Mouse (Mus musculus): ENCODE results near the gene Aqp11. TPM values are rescaled to one million over a fixed set of nuclear protein-coding genes. Genes with fewer than 3 reads are reported as not detected.
A peak's percentile ranks its signal among the peaks of the same experiment; 100 is the strongest.

Aqp11 gene
- polyA plus RNA-seq, 1 experiment from 2014 or later: 2.7 TPM

DNA sequence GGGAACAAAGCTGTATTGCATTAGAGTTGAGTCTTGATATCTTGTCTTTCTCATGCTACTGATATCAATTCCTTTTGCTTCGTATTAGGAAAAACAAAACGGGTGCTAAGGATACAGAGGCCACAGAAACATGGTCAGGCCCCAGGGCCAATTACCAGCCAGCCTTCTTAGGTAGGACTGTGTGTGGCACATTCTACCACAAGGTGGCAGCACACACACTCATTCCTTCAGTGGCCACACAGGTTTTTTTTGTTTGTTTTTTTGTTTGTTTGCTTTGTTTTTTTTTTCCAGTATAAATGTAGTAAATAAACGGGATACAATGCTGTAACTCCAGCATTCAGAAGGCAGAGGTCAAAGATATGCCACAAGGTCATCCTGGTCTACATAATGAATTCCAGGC is 7.2 kb upstream of the Aqp11 start:
- no peak for ATAC-seq (ENCODE audit: extremely low read depth, insufficient number of reproducible peaks, low FRiP score, low TSS enrichment)
- Histone ChIP-seq H3K27ac (replicated peaks) (no peak overlapping the region), H3K9me3 (no peaks in the 10 kb centered on the region), H3K36me3 (no peaks in the 10 kb centered on the region), H3K4me3 (no peak overlapping the region), H3K9ac (no peak overlapping the region), H3K4me1 (peaks cover 8% of the 10 kb centered on the region; the same call in 1 of the 2 replicates), H3K4me2 (no peak overlapping the region), H3K27me3 (replicated peaks) (no peaks in the 10 kb centered on the region)
- WGBS: 20% methylated on average over 3 of the region's 3 CpGs

DNA sequence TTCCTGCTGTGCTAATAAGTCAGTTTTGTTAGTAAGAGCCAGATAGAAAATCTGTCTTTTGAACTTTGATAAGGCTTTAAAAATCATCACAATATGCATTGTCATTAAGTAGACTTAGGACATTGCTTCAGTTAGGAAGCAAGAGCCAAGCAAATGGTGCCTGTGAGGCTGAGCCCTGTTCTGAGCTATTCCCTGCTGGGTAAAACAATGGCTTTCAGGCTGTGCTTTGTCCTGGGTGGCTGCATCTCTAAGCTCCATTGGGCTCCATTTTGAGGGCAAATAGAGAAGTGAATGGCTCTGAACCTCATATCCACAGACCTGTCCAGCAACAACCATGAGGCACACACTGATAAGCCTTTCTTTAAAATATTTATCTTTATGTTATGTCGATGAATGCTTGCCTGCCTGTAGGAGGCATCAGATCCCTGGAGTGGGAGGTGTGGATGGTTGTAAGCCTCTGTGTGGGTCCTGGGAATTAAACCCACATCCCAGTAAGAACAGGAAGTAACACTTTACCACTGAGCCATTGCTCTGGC is 3.7 kb upstream of the Aqp11 start:
- no peak overlapping the region for H3K4me2 ChIP-seq
- no peaks in the 10 kb centered on the region for H3K9me3 ChIP-seq
- H3K9ac ChIP-seq: no peak overlapping the region
- no peaks in the 10 kb centered on the region for H3K27me3 ChIP-seq (replicated peaks)
- no peak overlapping the region for H3K27ac ChIP-seq (replicated peaks)
- 19% methylated on average over 1 of the region's 1 CpGs for WGBS
- no peaks in the 10 kb centered on the region for H3K36me3 ChIP-seq
- no peak overlapping the region for H3K4me3 ChIP-seq
- peaks cover 8% of the 10 kb centered on the region for H3K4me1 ChIP-seq
- no peak for ATAC-seq (ENCODE audit: extremely low read depth, insufficient number of reproducible peaks, low FRiP score, low TSS enrichment)

DNA sequence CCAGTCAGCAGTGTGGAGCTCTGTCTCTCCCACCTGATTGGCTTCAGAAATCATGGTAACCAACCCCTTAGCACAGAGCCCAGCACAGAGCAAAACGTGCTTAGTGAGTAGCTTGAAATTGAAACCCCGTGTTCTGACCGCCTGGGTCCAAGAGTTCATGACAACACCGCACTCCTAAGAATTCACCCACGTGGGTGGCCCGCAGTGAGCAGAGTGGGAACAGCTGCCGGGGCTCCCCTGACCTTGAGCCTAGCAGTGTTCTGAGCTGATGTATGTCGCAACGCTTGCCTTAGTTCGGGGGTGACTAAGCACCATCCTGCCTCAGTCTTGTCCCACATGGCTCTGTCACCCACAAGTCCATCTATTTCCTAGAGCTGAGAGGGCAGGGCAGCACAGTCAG is 2.9 kb upstream of the Aqp11 start:
- H3K4me1 ChIP-seq: peaks cover 9% of the 10 kb centered on the region

DNA sequence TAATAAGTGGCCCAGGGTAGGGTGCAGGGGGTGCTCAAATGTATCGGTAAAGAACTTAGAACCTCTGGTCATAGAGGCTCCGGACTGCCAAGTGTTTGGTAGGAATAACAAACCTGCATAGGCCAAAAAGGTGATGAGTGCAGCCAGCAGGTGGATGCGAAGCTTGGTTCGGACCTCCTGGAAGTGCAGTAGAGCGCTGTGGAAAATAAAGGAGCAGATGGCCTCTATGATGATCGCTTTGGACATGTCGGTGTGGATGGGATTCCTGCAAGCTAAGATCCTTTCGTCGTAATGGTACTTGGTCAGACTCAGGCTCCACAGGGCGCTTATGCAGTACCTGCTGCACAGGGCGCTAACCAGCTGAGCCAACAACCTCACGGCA is 842 bp downstream of the Aqp11 start:
- Histone ChIP-seq H3K4me3 (peak overlapping the region; percentile 71), H3K27ac (replicated peaks) (no peak overlapping the region), H3K4me2 (peak overlapping the region; percentile 99), H3K9ac (peak overlapping the region; percentile 83), H3K36me3 (no peaks in the 10 kb centered on the region), H3K4me1 (peaks cover 14% of the 10 kb centered on the region), H3K9me3 (no peaks in the 10 kb centered on the region), H3K27me3 (replicated peaks) (peaks cover 9% of the 10 kb centered on the region)
- ATAC-seq (ENCODE audit: extremely low read depth, insufficient number of reproducible peaks, low FRiP score, low TSS enrichment): no peak
- 10% methylated on average over 12 of the region's 12 CpGs for WGBS

More for the DNA sequence above, 2.9 kb upstream of the Aqp11 start:
- H3K36me3 ChIP-seq: no peaks in the 10 kb centered on the region
- H3K27me3 ChIP-seq (replicated peaks): peaks cover 5% of the 10 kb centered on the region; the same call in 1 of the 2 replicates
- H3K27ac ChIP-seq (replicated peaks): no peak overlapping the region
- ATAC-seq (ENCODE audit: extremely low read depth, insufficient number of reproducible peaks, low FRiP score, low TSS enrichment): no peak
- no peaks in the 10 kb centered on the region for H3K9me3 ChIP-seq
- WGBS: 72% methylated on average over 10 of the region's 10 CpGs
- no peak overlapping the region for H3K4me3 ChIP-seq
- no peak overlapping the region for H3K4me2 ChIP-seq
- no peak overlapping the region for H3K9ac ChIP-seq

DNA sequence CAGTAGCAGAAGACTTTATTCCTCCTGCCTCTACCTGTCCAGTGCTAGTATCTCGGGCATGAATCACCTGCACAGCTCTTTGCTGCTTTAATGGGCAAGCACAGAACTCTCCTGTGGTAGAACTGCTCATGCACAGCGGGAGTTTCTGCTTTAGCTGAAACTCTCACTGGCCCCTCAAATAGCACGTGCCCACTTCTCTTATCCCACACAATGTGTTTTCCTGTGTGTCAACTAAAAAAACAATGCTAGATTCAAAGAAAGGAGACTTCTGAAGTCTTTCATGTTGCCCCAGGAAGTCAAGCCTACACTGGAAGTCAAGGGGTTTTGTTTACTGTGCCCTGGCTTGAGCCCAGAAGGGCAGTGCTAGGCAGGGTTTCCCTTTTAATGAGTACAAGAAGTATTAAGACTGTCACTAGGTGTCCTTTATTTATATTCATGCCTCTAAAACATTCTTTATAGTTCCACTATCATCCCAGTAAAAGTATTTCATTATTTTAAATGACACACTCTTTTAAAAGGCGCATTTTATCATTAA is 2.1 kb downstream of the Aqp11 start:
- Histone ChIP-seq H3K4me2 (no peak overlapping the region), H3K4me3 (no peak overlapping the region), H3K27me3 (replicated peaks) (peaks cover 9% of the 10 kb centered on the region), H3K27ac (replicated peaks) (no peak overlapping the region), H3K36me3 (no peaks in the 10 kb centered on the region), H3K9ac (no peak overlapping the region), H3K4me1 (peaks cover 14% of the 10 kb centered on the region), H3K9me3 (no peaks in the 10 kb centered on the region)
- ATAC-seq (ENCODE audit: extremely low read depth, insufficient number of reproducible peaks, low FRiP score, low TSS enrichment): no peak
- WGBS: 54% methylated on average over 4 of the region's 4 CpGs

DNA sequence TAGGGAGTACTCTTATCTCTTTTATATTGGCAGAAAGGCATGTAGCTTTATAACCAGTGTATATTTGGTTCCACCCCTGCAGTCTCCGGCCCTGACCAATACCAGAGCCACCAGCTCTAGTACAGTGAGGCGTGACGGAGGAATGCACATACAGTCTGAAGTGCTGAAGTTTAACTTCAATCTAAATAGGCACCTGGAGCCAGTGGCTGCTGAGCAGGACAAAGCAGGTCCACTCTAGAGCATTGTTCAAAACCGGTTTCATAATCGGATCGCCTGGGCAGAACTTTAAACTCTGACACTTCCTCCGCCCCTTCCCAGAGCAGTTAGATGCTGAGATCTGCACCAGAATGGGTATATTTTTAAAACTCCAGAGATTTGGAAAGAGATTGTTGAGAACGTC is 3.1 kb downstream of the Aqp11 start:
- no peak overlapping the region for H3K4me3 ChIP-seq
- WGBS: 78% methylated on average over 8 of the region's 8 CpGs
- H3K27ac ChIP-seq (replicated peaks): no peak overlapping the region

DNA sequence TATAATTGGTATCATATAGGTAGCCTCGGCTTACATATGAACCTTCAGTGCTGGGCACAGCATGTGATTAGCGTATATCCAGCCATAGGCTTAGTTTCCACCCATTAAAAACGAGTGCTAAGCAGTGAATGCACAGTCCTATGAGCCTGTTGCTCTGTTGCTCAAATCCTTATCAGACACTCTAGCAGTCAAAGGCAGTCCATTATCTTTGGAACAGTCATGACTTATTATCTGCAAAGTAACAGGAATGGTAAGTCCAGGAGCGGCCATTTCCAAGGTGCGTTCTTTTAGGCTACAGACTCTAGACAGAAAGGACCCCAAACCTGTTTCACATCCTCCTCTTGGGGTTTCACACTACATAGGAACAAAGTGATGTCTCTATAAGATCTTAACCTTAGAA is 4.5 kb downstream of the Aqp11 start:
- Histone ChIP-seq H3K27ac (replicated peaks) (no peak overlapping the region), H3K36me3 (no peaks in the 10 kb centered on the region), H3K4me3 (no peak overlapping the region), H3K9me3 (no peaks in the 10 kb centered on the region), H3K27me3 (replicated peaks) (peaks cover 9% of the 10 kb centered on the region), H3K4me2 (no peak overlapping the region), H3K4me1 (peaks cover 18% of the 10 kb centered on the region), H3K9ac (no peak overlapping the region)
- ATAC-seq (ENCODE audit: extremely low read depth, insufficient number of reproducible peaks, low FRiP score, low TSS enrichment): no peak
- WGBS: 62% methylated on average over 5 of the region's 5 CpGs

More for the DNA sequence above, 3.1 kb downstream of the Aqp11 start:
- ATAC-seq (ENCODE audit: extremely low read depth, insufficient number of reproducible peaks, low FRiP score, low TSS enrichment): no peak
- no peak overlapping the region for H3K4me2 ChIP-seq
- H3K9me3 ChIP-seq: no peaks in the 10 kb centered on the region
- no peak overlapping the region for H3K9ac ChIP-seq
- H3K36me3 ChIP-seq: no peaks in the 10 kb centered on the region
- peaks cover 18% of the 10 kb centered on the region for H3K4me1 ChIP-seq
- H3K27me3 ChIP-seq (replicated peaks): peaks cover 9% of the 10 kb centered on the region

DNA sequence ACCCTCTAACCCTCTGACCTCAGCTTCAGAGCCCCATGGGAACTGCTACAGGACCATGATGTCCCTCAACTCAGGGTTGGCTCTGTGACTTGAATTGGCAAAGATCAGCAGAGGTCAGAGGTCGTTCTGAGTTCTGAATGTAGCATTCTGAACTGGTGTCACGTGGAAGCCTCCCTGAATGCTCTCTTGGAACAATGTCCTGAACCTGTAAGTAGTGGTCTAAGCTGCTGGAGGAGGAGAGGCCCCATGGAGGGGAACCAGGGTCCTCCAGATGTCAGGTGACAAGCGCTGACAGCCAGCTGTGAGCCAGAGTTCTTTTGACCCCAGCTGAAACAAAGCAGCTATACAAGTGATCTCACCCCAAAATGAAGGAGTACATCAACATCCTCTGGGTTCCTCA is 7.7 kb downstream of the Aqp11 start:
- no peak overlapping the region for H3K4me3 ChIP-seq
- WGBS: 69% methylated on average over 3 of the region's 3 CpGs
- ATAC-seq (ENCODE audit: extremely low read depth, insufficient number of reproducible peaks, low FRiP score, low TSS enrichment): no peak
- no peak overlapping the region for H3K27ac ChIP-seq (replicated peaks)
- H3K36me3 ChIP-seq: peaks cover 8% of the 10 kb centered on the region
- H3K9me3 ChIP-seq: no peaks in the 10 kb centered on the region
- H3K27me3 ChIP-seq (replicated peaks): no peaks in the 10 kb centered on the region
- H3K4me1 ChIP-seq: peaks cover 8% of the 10 kb centered on the region
- H3K9ac ChIP-seq: no peak overlapping the region
- no peak overlapping the region for H3K4me2 ChIP-seq

DNA sequence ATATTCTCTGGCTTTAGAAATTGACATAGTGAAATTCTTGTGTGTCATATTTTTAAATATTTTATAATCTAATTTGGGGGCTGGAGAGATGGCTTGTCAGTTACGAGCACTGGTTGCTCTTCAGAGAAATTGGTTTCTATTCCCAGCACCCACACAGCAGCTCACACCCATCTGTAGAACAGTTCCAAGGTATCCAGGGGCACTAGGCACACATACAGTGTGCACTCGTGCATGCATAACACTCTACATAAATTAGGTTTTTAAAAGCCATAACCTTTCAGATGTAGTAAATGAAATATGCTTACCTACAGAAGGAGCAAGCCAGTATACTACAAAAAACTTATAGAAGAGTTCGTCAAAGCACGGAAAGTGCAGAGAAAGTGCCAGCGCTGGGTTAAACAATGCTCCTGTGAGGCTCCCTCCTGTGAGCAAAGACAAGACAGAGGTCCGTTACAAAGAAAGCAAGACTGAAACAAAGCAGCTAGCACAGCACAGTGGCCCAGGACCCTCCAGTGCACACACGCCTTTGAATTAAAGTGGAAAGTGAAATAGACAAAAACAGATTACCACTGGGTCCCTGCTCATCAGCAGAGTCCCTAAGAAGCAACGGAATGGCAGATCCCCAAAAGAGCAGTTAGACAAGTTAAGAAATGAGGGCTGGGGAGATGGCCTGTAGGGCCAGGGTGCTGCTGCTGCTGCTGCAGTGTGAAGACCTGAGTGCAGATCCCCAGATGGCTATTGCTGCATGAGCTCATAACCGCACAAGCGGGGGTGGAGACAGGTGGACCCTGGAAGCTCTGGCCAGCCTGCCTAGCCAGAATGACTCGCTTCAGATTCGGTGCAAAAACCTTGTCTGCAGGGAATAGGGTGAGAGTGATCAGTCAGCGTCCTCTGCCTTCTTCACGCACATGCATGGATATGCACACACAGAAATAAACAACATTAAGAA is 9.1 kb downstream of the Aqp11 start:
- no peak overlapping the region for H3K9ac ChIP-seq
- H3K27me3 ChIP-seq (replicated peaks): no peaks in the 10 kb centered on the region
- H3K4me2 ChIP-seq: no peak overlapping the region
- ATAC-seq (ENCODE audit: extremely low read depth, insufficient number of reproducible peaks, low FRiP score, low TSS enrichment): no peak
- peaks cover 19% of the 10 kb centered on the region for H3K36me3 ChIP-seq
- peaks cover 8% of the 10 kb centered on the region for H3K4me1 ChIP-seq
- WGBS: 72% methylated on average over 14 of the region's 14 CpGs
- no peak overlapping the region for H3K27ac ChIP-seq (replicated peaks)
- H3K9me3 ChIP-seq: no peaks in the 10 kb centered on the region
- no peak overlapping the region for H3K4me3 ChIP-seq

DNA sequence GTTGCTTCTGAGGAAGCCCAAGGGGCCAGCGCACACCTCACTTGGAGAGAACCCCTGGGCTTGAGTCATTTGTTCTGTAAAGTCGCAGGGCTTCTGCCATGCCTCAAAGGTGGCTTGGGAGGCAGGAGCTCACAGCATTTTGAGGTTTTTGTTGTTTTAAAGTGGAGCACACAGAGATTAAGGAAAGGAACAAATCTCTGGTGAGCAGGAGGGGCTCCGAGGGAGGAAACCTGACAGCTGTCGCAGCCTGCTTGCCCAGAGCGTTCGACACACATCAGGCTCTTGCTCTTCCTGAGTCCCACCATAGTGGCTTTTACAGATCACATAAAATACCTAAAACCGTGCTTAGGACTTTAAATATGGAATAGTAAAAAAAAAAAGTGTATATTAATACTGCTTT is 11.3 kb downstream of the Aqp11 start:
- no peak for ATAC-seq (ENCODE audit: extremely low read depth, insufficient number of reproducible peaks, low FRiP score, low TSS enrichment)
- Histone ChIP-seq H3K36me3 (peaks cover 34% of the 10 kb centered on the region), H3K4me1 (peaks cover 4% of the 10 kb centered on the region), H3K4me3 (no peak overlapping the region), H3K4me2 (no peak overlapping the region), H3K27ac (replicated peaks) (no peak overlapping the region), H3K9me3 (no peaks in the 10 kb centered on the region), H3K27me3 (replicated peaks) (no peaks in the 10 kb centered on the region), H3K9ac (no peak overlapping the region)
- 68% methylated on average over 7 of the region's 7 CpGs for WGBS

DNA sequence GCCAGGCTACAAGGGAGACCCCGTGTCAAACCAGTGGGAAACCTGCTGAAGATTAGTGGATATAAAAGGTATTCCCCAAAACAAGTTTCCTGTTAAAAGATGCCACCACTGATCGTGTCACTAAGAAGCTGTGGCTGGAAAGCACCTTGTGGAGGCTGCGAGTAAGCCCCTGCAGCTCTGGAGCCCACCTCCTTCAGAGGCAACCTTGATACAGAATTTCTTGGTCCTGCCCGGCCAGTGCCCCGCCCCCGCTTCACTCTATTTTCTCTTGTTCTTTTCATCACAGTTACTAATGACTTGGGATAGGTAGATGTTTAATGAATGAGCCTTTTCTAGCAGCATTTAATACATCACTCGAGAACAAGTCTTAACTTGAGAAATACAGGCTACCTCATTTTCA is 12.0 kb downstream of the Aqp11 start:
- Histone ChIP-seq H3K27ac (replicated peaks) (no peak overlapping the region), H3K4me1 (peaks cover 4% of the 10 kb centered on the region), H3K4me3 (no peak overlapping the region), H3K4me2 (no peak overlapping the region), H3K9me3 (no peaks in the 10 kb centered on the region), H3K27me3 (replicated peaks) (no peaks in the 10 kb centered on the region), H3K36me3 (peaks cover 36% of the 10 kb centered on the region), H3K9ac (no peak overlapping the region)
- 82% methylated on average over 7 of the region's 7 CpGs for WGBS
- ATAC-seq (ENCODE audit: extremely low read depth, insufficient number of reproducible peaks, low FRiP score, low TSS enrichment): no peak
